Mouse (Mus musculus) myocyte (in vitro differentiated cells): ENCODE measurements around the gene Krtap5-1. TPM values are rescaled to one million over a fixed set of nuclear protein-coding genes. Genes with fewer than 3 reads are reported as not detected.
"Not testable (repeated sequence)": the region's sequence is repeated elsewhere in the genome, so short reads cannot be mapped to it uniquely, and the experiment has no call there.

Source experiments
- H3K27me3 ChIP-seq: one replicate; pipeline ENCODE4 v1.6.1; 2011; ENCODE audit not compliant: control insufficient read depth, insufficient read depth, insufficient read length
- H3K36me3 ChIP-seq: one replicate; pipeline ENCODE4 v1.6.1; 2011; ENCODE audit not compliant: control insufficient read depth, insufficient read depth
- H3K4me2 ChIP-seq: one replicate; pipeline ENCODE4 v1.6.1; 2011; ENCODE audit warnings: low read depth, control low read depth
- H3K4me3 ChIP-seq: one replicate; pipeline ENCODE4 v1.5.1; 2011; ENCODE audit warnings: mild to moderate bottlenecking, control low read depth, moderate library complexity
- H3K79me2 ChIP-seq: one replicate; pipeline ENCODE4 v1.6.1; 2011; ENCODE audit not compliant: control insufficient read depth, insufficient read depth
- H3ac ChIP-seq: one replicate; pipeline ENCODE4 v1.6.1; 2011; ENCODE audit not compliant: control insufficient read depth, insufficient read length
- CEBPB ChIP-seq: IDR thresholded peaks from 2 replicates; pipeline ENCODE4 v1.6.1; 2011; ENCODE audit warnings: mild to moderate bottlenecking, moderate library complexity; ENCODE audit not compliant: poor library complexity, insufficient read depth, severe bottlenecking
- E2F4 ChIP-seq: IDR thresholded peaks from one replicate; pipeline ENCODE4 v1.6.1; 2011; ENCODE audit warnings: mild to moderate bottlenecking, control low read depth, moderate library complexity; ENCODE audit not compliant: insufficient read depth
- MAX ChIP-seq: IDR thresholded peaks from one replicate; pipeline ENCODE4 v1.6.1; 2011; ENCODE audit warnings: low read depth, mild to moderate bottlenecking, control low read depth
- MYOD1 ChIP-seq, 3 experiments: IDR thresholded peaks; one replicate each; pipeline ENCODE4 v1.6.1; 2011; ENCODE audit warnings: control low read depth in 2 of 3, low read depth in 2 of 3, mild to moderate bottlenecking in 2 of 3, moderate library complexity in 1 of 3; ENCODE audit not compliant: insufficient read length in 2 of 3, control insufficient read depth in 1 of 3
- MYOG ChIP-seq, 3 experiments: IDR thresholded peaks; one replicate each; pipeline ENCODE4 v1.6.1; 2011; ENCODE audit warnings: control low read depth in 2 of 3, low read depth in 2 of 3, mild to moderate bottlenecking in 2 of 3; ENCODE audit not compliant: insufficient read length in 2 of 3, control insufficient read depth in 1 of 3, insufficient read depth in 1 of 3
- POLR2A ChIP-seq: IDR thresholded peaks from one replicate; pipeline ENCODE4 v1.6.1; 2011; ENCODE audit warnings: low read depth, mild to moderate bottlenecking, control low read depth, moderate library complexity; ENCODE audit not compliant: insufficient read length
- POLR2AphosphoS2 ChIP-seq: IDR thresholded peaks from one replicate; pipeline ENCODE4 v1.6.1; 2011; ENCODE audit warnings: low read depth, control low read depth; ENCODE audit not compliant: insufficient read length
- REST ChIP-seq: IDR thresholded peaks from one replicate; pipeline ENCODE4 v1.6.1; 2011; ENCODE audit warnings: mild to moderate bottlenecking, control low read depth, moderate library complexity; ENCODE audit not compliant: insufficient read depth, insufficient read length
- SRF ChIP-seq: IDR thresholded peaks from one replicate; pipeline ENCODE4 v1.6.1; 2011; ENCODE audit warnings: low read depth; ENCODE audit not compliant: control insufficient read depth, insufficient read length
- TCF12 ChIP-seq: IDR thresholded peaks from one replicate; pipeline ENCODE4 v1.6.1; 2011; ENCODE audit warnings: mild to moderate bottlenecking, control low read depth; ENCODE audit not compliant: poor library complexity, insufficient read depth, severe bottlenecking
- TCF3 ChIP-seq: IDR thresholded peaks from one replicate; pipeline ENCODE4 v1.6.1; 2011; ENCODE audit warnings: low read depth, control low read depth; ENCODE audit not compliant: insufficient read length
- USF1 ChIP-seq: IDR thresholded peaks from one replicate; pipeline ENCODE4 v1.6.1; 2011; ENCODE audit warnings: low read depth, mild to moderate bottlenecking, control low read depth, moderate library complexity
- polyA plus RNA-seq: library from polyadenylated mRNA; unstranded; fragments of >200 nt; fragmentation: generic; extraction: Trizol; gene quantifications from one replicate; pipeline ENCODE4 v1.2.1, GENCODE M21; 2012; ENCODE audit warnings: missing spikeins

Krtap5-1 gene
- polyA plus RNA-seq, 1 experiment = not detected

DNA sequence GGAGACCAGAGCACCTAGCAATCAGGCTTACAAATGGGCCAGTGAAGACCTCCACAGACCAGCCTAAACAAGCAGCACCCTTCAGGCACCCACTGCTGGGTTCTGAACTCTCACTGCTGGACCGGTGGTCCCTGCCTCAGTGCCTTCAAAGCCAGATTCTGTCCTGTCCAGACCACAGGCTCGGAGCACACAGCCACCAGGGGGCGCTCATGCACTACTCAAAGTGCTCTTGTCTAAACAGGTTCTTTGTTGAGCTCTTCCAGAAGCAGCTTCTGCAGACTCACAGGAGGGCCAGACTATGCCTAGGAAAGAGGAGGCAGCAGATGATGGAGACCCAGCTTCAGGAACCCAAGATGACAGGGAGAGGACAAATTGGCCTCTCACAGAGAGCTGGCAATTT, 37.3 kb upstream of the Krtap5-1 start:
- H3K27me3 ChIP-seq = no peaks in the 10 kb centered on the region
- no peak overlapping the region for H3K4me2 ChIP-seq
- TF ChIP-seq E2F4 = no peak
- TF ChIP-seq TCF12 = no peak
- no peak for TF ChIP-seq SRF
- no peak for TF ChIP-seq MAX
- no peak for TF ChIP-seq REST
- no peak for TF ChIP-seq TCF3
- no peak for TF ChIP-seq USF1
- TF ChIP-seq POLR2AphosphoS2 = no peak
- TF ChIP-seq CEBPB = no peak
- no peaks in the 10 kb centered on the region for H3K79me2 ChIP-seq
- no peak overlapping the region for H3K4me3 ChIP-seq
- no peaks in the 10 kb centered on the region for H3K36me3 ChIP-seq
- H3ac ChIP-seq = no peak overlapping the region

GRCm38 (mm10) chr7:142332741-142333140, 35.8 kb upstream of the Krtap5-1 start:
- H3K36me3 ChIP-seq, H3K4me3 ChIP-seq, H3K79me2 ChIP-seq, H3K27me3 ChIP-seq, H3ac ChIP-seq, H3K4me2 ChIP-seq: not testable (repeated sequence)

- no peak overlapping the region for H3K4me3 ChIP-seq
- no peaks in the 10 kb centered on the region for H3K36me3 ChIP-seq
- no peaks in the 10 kb centered on the region for H3K79me2 ChIP-seq
- H3ac ChIP-seq = no peak overlapping the region
- no peak for TF ChIP-seq E2F4
- H3K27me3 ChIP-seq = no peaks in the 10 kb centered on the region
- H3K4me2 ChIP-seq = no peak overlapping the region
These were observed 34.4 kb upstream of the Krtap5-1 start for GRCm38 (mm10) chr7:142331281-142331680.

DNA sequence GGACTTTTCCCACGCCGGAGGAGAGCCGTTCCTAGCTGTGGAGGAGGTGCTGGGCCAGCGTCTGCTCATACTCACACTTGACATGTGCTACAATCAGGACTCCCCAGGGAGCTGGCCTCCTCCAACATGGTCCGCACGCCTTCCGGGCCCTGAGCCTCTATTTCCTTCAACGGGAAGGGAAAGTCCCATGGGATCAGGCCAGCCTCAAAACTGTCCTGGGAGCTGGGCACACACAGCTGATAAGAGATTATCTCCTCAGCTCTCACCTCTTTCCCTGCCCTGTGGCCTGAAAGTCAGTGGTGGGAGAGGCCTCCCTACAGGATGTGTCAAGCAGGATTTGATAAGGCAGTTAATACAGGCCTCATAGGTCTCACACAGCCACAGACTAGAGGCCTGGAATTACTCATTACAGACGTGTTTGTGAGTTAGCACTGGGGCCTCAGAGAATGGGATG, 33.4 kb upstream of the Krtap5-1 start:
- no peak overlapping the region for H3K4me2 ChIP-seq

GRCm38 (mm10) chr7:142328507-142328906, 31.6 kb upstream of the Krtap5-1 start:
- H3K4me3 ChIP-seq = no peak overlapping the region
- no peak overlapping the region for H3ac ChIP-seq
- H3K79me2 ChIP-seq = no peaks in the 10 kb centered on the region
- H3K4me2 ChIP-seq = no peak overlapping the region
- no peaks in the 10 kb centered on the region for H3K36me3 ChIP-seq
- no peaks in the 10 kb centered on the region for H3K27me3 ChIP-seq
- no peak for TF ChIP-seq SRF

More for the DNA sequence above, 33.4 kb upstream of the Krtap5-1 start:
- H3K4me3 ChIP-seq = no peak overlapping the region
- no peaks in the 10 kb centered on the region for H3K27me3 ChIP-seq
- no peaks in the 10 kb centered on the region for H3K36me3 ChIP-seq
- H3ac ChIP-seq = no peak overlapping the region
- no peaks in the 10 kb centered on the region for H3K79me2 ChIP-seq
- no peak for TF ChIP-seq POLR2A
- no peak for TF ChIP-seq REST
- TF ChIP-seq USF1 = no peak

- no peaks in the 10 kb centered on the region for H3K36me3 ChIP-seq
- no peak overlapping the region for H3K4me2 ChIP-seq
- H3K27me3 ChIP-seq = no peaks in the 10 kb centered on the region
- TF ChIP-seq MAX (no peak), POLR2A (no peak), USF1 (no peak), SRF (no peak), TCF12 (no peak), TCF3 (no peak), E2F4 (no peak), MYOG (IDR thresholded peaks at IDR 0.05; ENCODE audit: control insufficient read depth in 1 of 3, insufficient read depth in 1 of 3, insufficient read length in 2 of 3, low read depth in 2 of 3) (no peak), MYOD1 (IDR thresholded peaks at IDR 0.05; ENCODE audit: control insufficient read depth in 1 of 3, insufficient read length in 2 of 3, low read depth in 2 of 3) (no peak), POLR2AphosphoS2 (no peak), CEBPB (no peak), REST (no peak)
- H3ac ChIP-seq = no peak overlapping the region
- H3K4me3 ChIP-seq = no peak overlapping the region
- no peaks in the 10 kb centered on the region for H3K79me2 ChIP-seq
These were observed 30.0 kb upstream of the Krtap5-1 start for GRCm38 (mm10) chr7:142326714-142327445.
